Mouse (Mus musculus) cerebellum, adult 11 months (tissue): Measurements from ENCODE around the gene Ascc1.

Experiments
- DNase-seq: peaks from one replicate; pipeline ENCODE4 v3.0.0; 2022

Gene Ascc1

GRCm38 (mm10) chr10:60002673-60003212 lies at the start of gene Ascc1, which contains the start of gene Anapc16:
Ascc1 (plus strand) TSS chr10:60002805.
Anapc16 (minus strand) TSS chr10:60003135.
- peak; percentile 97 for DNase-seq

GRCm38 (mm10) chr10:59953564-59954039 lies 49.0 kb upstream of the Ascc1 start:
- DNase-seq, result no peak

GRCm38 (mm10) chr10:59956681-59957080 lies 45.9 kb upstream of the Ascc1 start:
- no peak for DNase-seq

- no peak for DNase-seq
Measured at GRCm38 (mm10) chr10:59957171-59958149, 45.1 kb upstream of the Ascc1 start.

GRCm38 (mm10) chr10:59958458-59958857 lies 44.1 kb upstream of the Ascc1 start:
- DNase-seq, result no peak

- DNase-seq, result no peak
Measured at GRCm38 (mm10) chr10:59959517-59959916, 43.1 kb upstream of the Ascc1 start.

- no peak for DNase-seq
Measured at GRCm38 (mm10) chr10:59963609-59964008, 39.0 kb upstream of the Ascc1 start.

- no peak for DNase-seq
Measured at GRCm38 (mm10) chr10:59964504-59965361, 37.9 kb upstream of the Ascc1 start.

GRCm38 (mm10) chr10:59965362-59965695 lies 37.3 kb upstream of the Ascc1 start:
- DNase-seq, result no peak

- no peak for DNase-seq
Measured at GRCm38 (mm10) chr10:59965788-59966187, 36.8 kb upstream of the Ascc1 start.

- no peak for DNase-seq
Measured at GRCm38 (mm10) chr10:59966743-59967142, 35.9 kb upstream of the Ascc1 start.

GRCm38 (mm10) chr10:59967309-59967942 lies 35.2 kb upstream of the Ascc1 start:
- DNase-seq, result peak; percentile 54

- DNase-seq, result peak; percentile 72
Measured at GRCm38 (mm10) chr10:59969821-59970449, 32.7 kb upstream of the Ascc1 start.

- DNase-seq, result no peak
Measured at GRCm38 (mm10) chr10:59970450-59971062, 32.0 kb upstream of the Ascc1 start.

GRCm38 (mm10) chr10:59971813-59972212 lies 30.8 kb upstream of the Ascc1 start:
- DNase-seq, result no peak

GRCm38 (mm10) chr10:59972534-59972933 lies 30.1 kb upstream of the Ascc1 start:
- no peak for DNase-seq

GRCm38 (mm10) chr10:59972999-59973398 lies 29.6 kb upstream of the Ascc1 start:
- DNase-seq, result no peak

GRCm38 (mm10) chr10:59973400-59973799 lies 29.2 kb upstream of the Ascc1 start:
- no peak for DNase-seq

GRCm38 (mm10) chr10:59974191-59974664 lies 28.4 kb upstream of the Ascc1 start:
- no peak for DNase-seq

GRCm38 (mm10) chr10:59974786-59975185 lies 27.8 kb upstream of the Ascc1 start:
- no peak for DNase-seq

- DNase-seq, result no peak
Measured at GRCm38 (mm10) chr10:59977141-59977540, 25.5 kb upstream of the Ascc1 start.
